Mouse (Mus musculus) midbrain, embryonic 15.5 days (tissue): Measurements from ENCODE around the gene Arl15. TPM values are rescaled to one million over a fixed set of nuclear protein-coding genes. Genes with fewer than 3 reads are reported as not detected.
A peak's percentile ranks its signal among the peaks of the same experiment; 100 is the strongest.

Experiments used
- ATAC-seq: fragments of 200-750 bp; cut with Nextera tagmentation; replicated peaks from 2 replicates; pipeline ENCODE4 v1.8.0; 2017; ENCODE audit warnings: moderate TSS enrichment
- H3K27ac ChIP-seq: fragments of 300-500 bp; sonication (generic); 2 replicates; pipeline ENCODE4 v1.5.1; 2015; ENCODE audit warnings: mild to moderate bottlenecking, inconsistent platforms
- H3K27me3 ChIP-seq: fragments of 300-500 bp; sonication (generic); replicated peaks from 2 replicates; pipeline ENCODE4 v1.6.1; 2015; ENCODE audit warnings: inconsistent platforms
- H3K36me3 ChIP-seq: fragments of 300-500 bp; sonication (generic); replicated peaks from 2 replicates; pipeline ENCODE4 v1.6.1; 2015; ENCODE audit warnings: inconsistent platforms
- H3K4me1 ChIP-seq: fragments of 300-500 bp; sonication (generic); 2 replicates; pipeline ENCODE4 v1.6.1; 2015; ENCODE audit warnings: inconsistent platforms
- H3K4me2 ChIP-seq: fragments of 300-500 bp; sonication (generic); 2 replicates; pipeline ENCODE4 v1.6.1; 2015; ENCODE audit warnings: inconsistent platforms, mild to moderate bottlenecking, moderate library complexity
- H3K4me3 ChIP-seq: fragments of 300-500 bp; sonication (generic); 2 replicates; pipeline ENCODE4 v1.5.1; 2015; ENCODE audit warnings: mild to moderate bottlenecking, inconsistent platforms
- H3K9ac ChIP-seq: fragments of 300-500 bp; sonication (generic); 2 replicates; pipeline ENCODE4 v1.6.1; 2015; ENCODE audit warnings: mild to moderate bottlenecking, inconsistent platforms
- H3K9me3 ChIP-seq: fragments of 300-500 bp; sonication (generic); 2 replicates; pipeline ENCODE4 v1.6.1; 2016; ENCODE audit warnings: inconsistent platforms
- WGBS: fragments of 180-500 bp; shearing (Covaris S2); methylation state at CpG from one replicate; pipeline ENCODE4 v1.1.7; 2015; ENCODE audit warnings: mixed read lengths; 5-methylcytosine and 5-hydroxymethylcytosine counted together
- polyA plus RNA-seq: library from polyadenylated mRNA; unstranded; fragments of >200 nt; fragmentation: Nextera tagmentation; extraction: Ambion mirVana; gene quantifications from 2 replicates; pipeline ENCODE4 v1.2.1, GENCODE M21; 2015

Gene Arl15
- polyA plus RNA-seq, 1 experiment from 2014 or later, result 18.5 TPM

DNA sequence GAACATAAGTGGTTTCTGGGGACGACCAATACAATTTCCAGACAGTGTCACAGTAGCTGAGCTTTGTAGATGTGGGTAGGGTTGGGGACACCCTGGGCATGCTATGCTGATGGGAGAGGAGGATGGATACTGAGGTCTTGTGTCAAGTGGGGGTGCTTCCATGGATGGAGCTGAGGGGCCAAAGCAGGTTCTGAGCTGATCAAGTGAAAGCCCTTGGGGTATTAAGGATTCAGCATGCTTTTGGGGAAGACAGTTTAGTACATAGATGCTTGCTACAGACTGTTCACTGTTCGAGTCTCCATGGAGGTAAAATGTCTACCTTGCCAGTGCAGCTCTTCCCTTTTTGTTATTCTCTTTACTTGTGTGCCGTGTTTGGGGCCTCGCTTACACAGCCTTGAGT lies 59.8 kb downstream of the Arl15 start:
- 94% methylated on average over 4 of the region's 4 CpGs for WGBS
- H3K9me3 ChIP-seq, result no peaks in the 10 kb centered on the region

DNA sequence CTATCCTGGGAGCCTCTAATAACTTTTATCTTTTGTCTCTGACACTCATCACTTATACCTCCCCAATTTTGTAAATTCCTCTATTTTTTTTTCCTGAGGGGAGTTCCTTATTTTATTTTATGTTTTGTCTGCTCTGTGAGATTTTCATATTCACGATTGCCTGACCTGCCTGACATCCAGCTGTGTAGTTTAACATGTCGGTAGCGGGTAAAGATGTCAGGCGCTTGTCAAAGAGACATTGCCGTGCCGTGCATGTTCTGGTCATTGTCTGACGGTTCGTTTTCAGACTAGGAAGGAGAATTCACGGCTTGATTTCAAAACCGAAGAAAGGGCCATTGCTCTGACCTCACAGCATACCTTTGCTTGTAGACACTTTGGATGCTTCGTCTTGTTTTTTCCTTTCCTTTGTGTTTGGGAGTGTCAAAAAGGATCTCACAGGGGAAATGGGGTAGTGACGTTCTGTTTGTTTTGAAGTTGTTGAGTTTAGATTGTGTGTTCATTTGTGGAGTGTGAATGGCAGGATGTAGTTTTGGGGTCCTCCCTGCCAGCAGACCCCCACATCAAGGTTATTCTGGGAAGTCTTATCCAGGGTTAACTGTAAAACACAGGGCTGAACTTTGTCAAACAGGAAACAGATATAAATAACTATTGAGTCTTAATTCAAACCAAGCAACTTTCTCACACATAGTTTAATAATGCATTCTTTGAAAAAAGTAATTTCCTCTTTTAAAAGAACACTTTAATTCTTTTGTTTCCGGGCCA lies 60.4 kb downstream of the Arl15 start:
- ATAC-seq, result no peak
- 75% methylated on average over 13 of the region's 13 CpGs for WGBS
- Histone ChIP-seq H3K4me2 (no peak overlapping the region), H3K27ac (no peak overlapping the region), H3K4me1 (peaks cover 5% of the 10 kb centered on the region; the same call in 1 of the 2 replicates), H3K9ac (no peak overlapping the region), H3K36me3 (no peaks in the 10 kb centered on the region), H3K4me3 (no peak overlapping the region), H3K9me3 (no peaks in the 10 kb centered on the region), H3K27me3 (no peaks in the 10 kb centered on the region)

More for the DNA sequence above, 59.8 kb downstream of the Arl15 start:
- peaks cover 2% of the 10 kb centered on the region; the same call in 1 of the 2 replicates for H3K4me1 ChIP-seq
- no peak overlapping the region for H3K27ac ChIP-seq
- H3K27me3 ChIP-seq, result no peaks in the 10 kb centered on the region
- no peaks in the 10 kb centered on the region for H3K36me3 ChIP-seq
- H3K9ac ChIP-seq, result no peak overlapping the region
- no peak overlapping the region for H3K4me2 ChIP-seq
- no peak overlapping the region for H3K4me3 ChIP-seq
- ATAC-seq, result no peak

GRCm38 (mm10) chr13:113856946-113857345 lies 62.6 kb downstream of the Arl15 start:
- Histone ChIP-seq H3K27me3 (no peaks in the 10 kb centered on the region), H3K36me3 (no peaks in the 10 kb centered on the region), H3K4me3 (no peak overlapping the region), H3K4me2 (no peak overlapping the region), H3K9ac (no peak overlapping the region), H3K9me3 (no peaks in the 10 kb centered on the region), H3K27ac (no peak overlapping the region), H3K4me1 (peaks cover 10% of the 10 kb centered on the region; the same call in 1 of the 2 replicates)
- WGBS, result 69% methylated on average over 4 of the region's 4 CpGs
- no peak for ATAC-seq

DNA sequence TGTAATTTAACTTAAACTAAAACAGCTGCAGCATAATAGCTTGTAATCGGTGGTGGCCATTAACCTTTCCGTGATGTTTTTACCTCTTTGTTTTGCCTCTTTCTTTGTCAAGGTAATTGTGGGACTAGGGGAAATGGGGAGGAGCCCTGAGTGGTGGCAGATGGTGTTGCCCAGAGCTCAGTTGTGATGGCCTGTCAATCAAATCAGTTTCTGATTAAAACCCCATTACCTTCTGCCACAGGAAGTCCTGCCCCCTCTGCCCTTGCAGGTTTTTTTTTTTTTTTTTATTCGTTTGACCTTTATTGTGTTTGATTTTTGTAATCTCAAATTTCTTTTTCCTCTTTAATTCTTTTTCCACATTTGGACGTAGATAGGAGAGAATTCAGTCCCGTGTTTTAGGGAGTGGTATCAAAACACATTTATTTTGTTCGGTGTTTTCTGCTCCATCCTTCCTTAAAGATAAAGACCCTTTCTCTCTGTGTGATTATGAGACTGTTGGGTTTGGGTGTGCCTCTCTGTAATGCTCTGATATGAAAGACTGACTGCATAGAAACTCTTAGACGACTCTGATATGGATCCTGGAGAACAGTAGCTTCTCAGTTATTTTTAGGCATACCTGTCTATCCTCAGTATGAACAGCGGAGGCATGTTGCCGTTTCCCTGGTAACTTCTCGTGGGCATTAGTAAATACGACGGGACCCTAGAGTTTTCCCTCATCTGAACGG lies 64.5 kb downstream of the Arl15 start:
- no peak for ATAC-seq
- Histone ChIP-seq H3K36me3 (no peaks in the 10 kb centered on the region), H3K9me3 (no peaks in the 10 kb centered on the region), H3K27me3 (no peaks in the 10 kb centered on the region), H3K27ac (0 out of 2 replicates have a peak overlapping the region, but pooled peaks have one; percentile 11), H3K4me3 (no peak overlapping the region), H3K4me2 (no peak overlapping the region), H3K4me1 (peaks cover 10% of the 10 kb centered on the region; the same call in 1 of the 2 replicates), H3K9ac (no peak overlapping the region)
- 61% methylated on average over 13 of the region's 13 CpGs for WGBS

- H3K4me2 ChIP-seq, result no peak overlapping the region
- 0 out of 2 replicates have a peak overlapping the region, but pooled peaks have one; percentile 11 for H3K27ac ChIP-seq
- H3K9ac ChIP-seq, result no peak overlapping the region
- 0 out of 2 replicates have a peak, but pooled peaks have one; percentile 31 for ATAC-seq
- 77% methylated on average over 11 of the region's 11 CpGs for WGBS
- no peaks in the 10 kb centered on the region for H3K9me3 ChIP-seq
- no peak overlapping the region for H3K4me3 ChIP-seq
- no peaks in the 10 kb centered on the region for H3K36me3 ChIP-seq
- peaks cover 10% of the 10 kb centered on the region; the same call in 1 of the 2 replicates for H3K4me1 ChIP-seq
- H3K27me3 ChIP-seq, result no peaks in the 10 kb centered on the region
Observed at GRCm38 (mm10) chr13:113859392-113859776, 65.1 kb downstream of the Arl15 start.

DNA sequence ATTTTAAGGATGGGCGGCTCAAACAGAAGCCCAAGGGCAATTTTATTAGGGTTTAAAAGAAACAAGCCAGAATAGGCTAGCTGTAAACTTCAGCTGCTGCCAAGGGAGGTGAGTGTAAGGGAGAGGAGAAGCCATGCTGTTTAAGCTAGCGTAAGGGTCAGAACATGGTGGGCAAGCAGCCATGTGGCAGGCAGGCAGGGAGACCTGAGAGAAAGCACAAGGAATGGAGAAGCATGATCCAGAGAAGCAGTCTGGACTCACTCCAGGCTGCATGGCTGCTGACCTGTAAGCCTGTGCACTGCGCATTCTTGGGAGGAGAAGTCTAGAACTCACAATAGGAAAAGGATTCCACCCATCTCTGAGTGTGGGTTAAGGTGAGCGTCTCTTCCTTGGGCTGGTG lies 66.5 kb downstream of the Arl15 start:
- no peak for ATAC-seq
- Histone ChIP-seq H3K9ac (no peak overlapping the region), H3K27ac (no peak overlapping the region), H3K36me3 (no peaks in the 10 kb centered on the region), H3K27me3 (no peaks in the 10 kb centered on the region), H3K4me1 (peaks cover 10% of the 10 kb centered on the region; the same call in 1 of the 2 replicates), H3K4me2 (no peak overlapping the region), H3K4me3 (no peak overlapping the region), H3K9me3 (no peaks in the 10 kb centered on the region)
- WGBS, result 81% methylated on average over 4 of the region's 4 CpGs

DNA sequence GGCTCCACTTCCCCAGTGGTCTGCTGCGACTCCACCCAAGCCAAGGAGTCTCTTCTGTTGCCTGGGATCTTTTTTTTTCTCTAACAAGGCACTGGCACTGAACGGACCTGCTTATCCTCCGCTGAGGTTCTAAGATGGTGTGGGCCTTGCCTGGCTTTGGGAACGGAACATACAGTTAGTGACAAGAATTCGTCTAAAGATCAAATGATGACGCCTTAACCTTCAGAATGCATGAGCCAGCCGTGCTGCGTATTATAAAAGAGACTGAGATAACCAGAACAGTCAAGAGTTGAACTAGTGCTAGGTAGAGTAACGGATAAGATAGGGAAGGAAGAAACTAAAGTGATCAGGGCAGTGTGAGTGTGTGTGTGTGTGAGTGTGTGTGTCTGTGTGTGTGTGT lies 66.9 kb downstream of the Arl15 start:
- H3K36me3 ChIP-seq, result no peaks in the 10 kb centered on the region
- no peaks in the 10 kb centered on the region for H3K9me3 ChIP-seq
- no peak for ATAC-seq
- no peak overlapping the region for H3K27ac ChIP-seq
- no peak overlapping the region for H3K9ac ChIP-seq
- H3K4me2 ChIP-seq, result no peak overlapping the region
- H3K4me3 ChIP-seq, result no peak overlapping the region
- peaks cover 10% of the 10 kb centered on the region; the same call in 1 of the 2 replicates for H3K4me1 ChIP-seq
- H3K27me3 ChIP-seq, result no peaks in the 10 kb centered on the region
- WGBS, result 87% methylated on average over 9 of the region's 9 CpGs

DNA sequence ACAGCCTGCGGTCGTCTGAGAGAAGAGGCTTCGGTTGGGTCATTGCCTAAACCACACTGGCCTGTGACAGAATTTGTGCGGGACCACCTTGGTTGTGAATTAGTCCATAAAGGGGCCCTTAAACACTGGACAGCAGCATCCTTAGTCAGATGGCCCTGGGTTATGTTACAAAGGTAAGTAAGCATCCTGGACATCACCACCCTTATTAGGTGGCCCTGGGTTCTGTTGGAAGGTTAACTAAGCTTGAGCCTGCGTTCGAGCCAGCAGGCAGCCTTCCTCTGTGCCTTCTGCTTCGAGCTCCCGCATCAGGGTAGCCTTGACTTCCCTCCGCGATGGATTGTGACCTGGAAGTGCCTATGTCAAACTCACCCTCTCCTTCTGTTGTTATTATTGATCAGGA lies 68.6 kb downstream of the Arl15 start:
- Histone ChIP-seq H3K36me3 (no peaks in the 10 kb centered on the region), H3K27ac (no peak overlapping the region), H3K9me3 (no peaks in the 10 kb centered on the region), H3K4me2 (no peak overlapping the region), H3K27me3 (no peaks in the 10 kb centered on the region), H3K4me1 (peaks cover 10% of the 10 kb centered on the region; the same call in 1 of the 2 replicates), H3K9ac (no peak overlapping the region), H3K4me3 (no peak overlapping the region)
- WGBS, result 90% methylated on average over 10 of the region's 10 CpGs
- ATAC-seq, result no peak

DNA sequence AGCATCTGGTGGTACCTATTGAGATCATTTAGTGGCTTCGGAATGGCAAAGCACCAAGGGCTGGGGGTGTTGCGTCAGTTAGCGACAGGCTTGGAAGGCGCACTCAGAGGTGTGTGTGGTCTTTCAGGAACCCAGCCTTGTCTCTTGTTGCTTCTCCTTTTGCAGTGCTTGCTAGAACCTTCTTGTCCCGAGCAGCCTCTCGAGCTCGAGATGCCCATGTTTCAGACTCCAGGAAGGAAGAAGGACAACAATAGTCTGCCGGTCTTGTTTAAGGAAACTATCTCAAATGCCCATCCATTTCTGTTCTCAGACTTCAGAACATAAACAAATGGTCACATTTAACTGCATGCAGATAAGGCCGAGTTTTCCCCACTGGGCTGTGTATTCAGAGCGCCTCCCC lies 69.4 kb downstream of the Arl15 start:
- Histone ChIP-seq H3K4me2 (no peak overlapping the region), H3K36me3 (no peaks in the 10 kb centered on the region), H3K4me1 (peaks cover 10% of the 10 kb centered on the region; the same call in 1 of the 2 replicates), H3K4me3 (no peak overlapping the region), H3K27ac (no peak overlapping the region), H3K9ac (no peak overlapping the region), H3K9me3 (no peaks in the 10 kb centered on the region), H3K27me3 (no peaks in the 10 kb centered on the region)
- ATAC-seq, result no peak
- WGBS, result 87% methylated on average over 10 of the region's 10 CpGs

DNA sequence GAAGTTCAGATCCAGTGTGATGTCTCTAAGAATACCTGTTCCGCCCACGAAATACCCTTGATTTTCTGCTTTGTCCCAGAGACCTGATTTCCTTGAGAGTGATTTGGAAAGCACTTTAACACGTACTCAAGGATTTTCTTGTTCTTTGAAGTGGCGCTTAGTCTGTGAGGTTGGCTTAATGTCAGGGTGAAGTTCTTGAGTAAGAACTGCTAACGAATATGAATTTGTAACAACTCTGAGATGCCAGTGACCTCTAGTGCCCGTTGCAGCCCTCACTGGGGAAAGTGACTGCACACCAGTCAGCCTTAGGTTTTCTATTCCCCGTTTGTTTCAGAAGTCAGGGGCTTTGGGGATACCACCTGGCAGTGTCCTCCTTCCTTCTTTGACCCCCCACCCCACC lies 70.0 kb downstream of the Arl15 start:
- Histone ChIP-seq H3K4me3 (no peak overlapping the region), H3K9me3 (no peaks in the 10 kb centered on the region), H3K27ac (no peak overlapping the region), H3K4me2 (no peak overlapping the region), H3K36me3 (no peaks in the 10 kb centered on the region), H3K9ac (no peak overlapping the region), H3K4me1 (peaks cover 7% of the 10 kb centered on the region; the same call in 1 of the 2 replicates), H3K27me3 (no peaks in the 10 kb centered on the region)
- WGBS, result 68% methylated on average over 7 of the region's 7 CpGs
- ATAC-seq, result no peak

DNA sequence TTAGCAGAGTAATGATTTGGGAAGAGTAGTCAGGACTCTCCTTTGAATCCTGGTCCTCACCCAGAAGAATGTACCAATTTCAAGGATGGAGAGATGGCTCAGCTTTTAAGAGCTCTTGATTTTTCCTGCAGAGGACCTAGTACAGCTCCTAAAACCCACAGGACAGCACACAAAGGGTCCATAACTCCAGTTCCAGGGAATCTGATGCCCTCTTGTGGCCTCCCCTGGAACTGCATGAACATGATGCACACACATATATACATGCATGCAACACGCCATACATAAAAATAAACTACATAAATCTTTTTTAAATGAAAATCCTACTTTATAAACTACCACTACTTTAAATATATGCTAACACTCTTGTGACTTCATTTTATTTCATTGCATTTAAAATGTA lies 70.6 kb downstream of the Arl15 start:
- Histone ChIP-seq H3K36me3 (no peaks in the 10 kb centered on the region), H3K4me1 (peaks cover 5% of the 10 kb centered on the region; the same call in 1 of the 2 replicates), H3K27me3 (no peaks in the 10 kb centered on the region), H3K27ac (no peak overlapping the region), H3K9ac (no peak overlapping the region), H3K4me2 (no peak overlapping the region), H3K4me3 (no peak overlapping the region), H3K9me3 (no peaks in the 10 kb centered on the region)
- WGBS, result 51% methylated on average over 1 of the region's 1 CpGs
- ATAC-seq, result no peak; the same call in 1 of the 2 replicates

DNA sequence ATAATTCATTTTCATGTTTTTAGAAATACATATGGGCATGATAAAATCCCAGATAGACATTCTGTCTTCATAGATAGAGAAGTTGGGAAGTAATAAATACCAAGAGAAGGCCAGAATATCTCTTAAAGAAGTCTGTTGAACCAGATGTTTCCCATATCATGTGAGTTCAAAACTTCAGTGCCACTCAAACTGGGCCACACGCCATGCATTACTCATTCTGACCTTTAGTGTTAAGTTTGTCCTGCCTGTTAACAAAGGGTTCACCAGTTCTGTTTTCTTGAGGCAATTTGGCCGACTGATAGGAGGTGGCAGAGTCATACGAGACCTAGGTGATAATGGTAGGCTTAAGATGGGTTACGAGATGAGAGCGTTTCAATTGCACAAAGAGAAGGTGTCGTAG lies 71.1 kb downstream of the Arl15 start:
- no peak overlapping the region for H3K4me2 ChIP-seq
- no peaks in the 10 kb centered on the region for H3K27me3 ChIP-seq
- H3K27ac ChIP-seq, result no peak overlapping the region
- no peak overlapping the region for H3K9ac ChIP-seq
- ATAC-seq, result no peak
- no peaks in the 10 kb centered on the region for H3K9me3 ChIP-seq
- H3K4me3 ChIP-seq, result no peak overlapping the region
- WGBS, result 74% methylated on average over 6 of the region's 6 CpGs
- H3K4me1 ChIP-seq, result peaks cover 5% of the 10 kb centered on the region; the same call in 1 of the 2 replicates
- no peaks in the 10 kb centered on the region for H3K36me3 ChIP-seq
